Mouse (Mus musculus): ENCODE measurements around the gene Rras.

Rras gene

GRCm38 (mm10) chr7:45017242-45018061 lies at the start of gene Rras:
Gene Rras (plus strand): TSS chr7:45017961.
- in situ Hi-C loops (cut with MboI; ENCODE audit: unreplicated experiment in 2 of 2): loop anchor here (25.0 kb wide), 2 partner anchors 695 to 895 kb away; partner anchors contain the start of genes Ccdc114 (in 1 of the 2), Dbp (in 1 of the 2), Emp3 (in 1 of the 2) and Fam83e (in 1 of the 2)

- in situ Hi-C loops (cut with MboI; ENCODE audit: unreplicated experiment in 2 of 2): loop anchor here in 1 of 2 experiments (25.0 kb wide), 1 partner anchor 708 kb away; the partner anchor contains the start of genes Acp4 and Gm15517
Measured at GRCm38 (mm10) chr7:44970231-44970691, 47.5 kb upstream of the Rras start.

GRCm38 (mm10) chr7:44971142-44971541 lies 46.6 kb upstream of the Rras start:
- in situ Hi-C loops (cut with MboI; ENCODE audit: unreplicated experiment in 2 of 2): loop anchor here in 1 of 2 experiments (25.0 kb wide), 1 partner anchor 709 kb away; the partner anchor contains the start of genes Acp4 and Gm15517

- in situ Hi-C loops (cut with MboI; ENCODE audit: unreplicated experiment in 2 of 2): loop anchor here in 1 of 2 experiments (25.0 kb wide), 1 partner anchor 711 kb away; the partner anchor contains the start of genes Acp4 and Gm15517
Measured at GRCm38 (mm10) chr7:44973415-44974130, 44.2 kb upstream of the Rras start.

- in situ Hi-C loops (cut with MboI; ENCODE audit: unreplicated experiment in 2 of 2): loop anchor here in 1 of 2 experiments (25.0 kb wide), 1 partner anchor 712 kb away; the partner anchor contains the start of genes Acp4 and Gm15517
Measured at GRCm38 (mm10) chr7:44974383-44975116, 43.2 kb upstream of the Rras start, which contains the start of gene Cpt1c. Gene Cpt1c (minus strand): TSS chr7:44974851.

- in situ Hi-C loops (cut with MboI; ENCODE audit: unreplicated experiment in 2 of 2): no loop called here
Measured at GRCm38 (mm10) chr7:44975117-44975419, 42.7 kb upstream of the Rras start.

- in situ Hi-C loops (cut with MboI; ENCODE audit: unreplicated experiment in 2 of 2): no loop called here
Measured at GRCm38 (mm10) chr7:44978300-44978699, 39.5 kb upstream of the Rras start.

GRCm38 (mm10) chr7:44981539-44981938 lies 36.2 kb upstream of the Rras start:
- in situ Hi-C loops (cut with MboI; ENCODE audit: unreplicated experiment in 2 of 2): loop anchor here in 1 of 2 experiments (5.0 to 10.0 kb wide), 3 partner anchors 53 to 173 kb away; partner anchors contain the start of genes Aldh16a1 and Pih1d1

GRCm38 (mm10) chr7:44983085-44983484 lies 34.7 kb upstream of the Rras start:
- in situ Hi-C loops (cut with MboI; ENCODE audit: unreplicated experiment in 2 of 2): loop anchor here in 1 of 2 experiments (5.0 to 10.0 kb wide), 3 partner anchors 52 to 172 kb away; partner anchors contain the start of genes Aldh16a1 and Pih1d1

GRCm38 (mm10) chr7:44983944-44984832 lies 33.6 kb upstream of the Rras start:
- in situ Hi-C loops (cut with MboI; ENCODE audit: unreplicated experiment in 2 of 2): loop anchor here in 1 of 2 experiments (5.0 to 10.0 kb wide), 3 partner anchors 51 to 171 kb away; partner anchors contain the start of genes Aldh16a1 and Pih1d1

GRCm38 (mm10) chr7:44984833-44985164 lies 33.0 kb upstream of the Rras start:
- in situ Hi-C loops (cut with MboI; ENCODE audit: unreplicated experiment in 2 of 2): loop anchor here (5.0 to 10.0 kb wide), 5 partner anchors 50 to 170 kb away; partner anchors contain the start of genes Aldh16a1 (in 1 of the 2), Pih1d1 (in 1 of the 2) and Rpl13a (in 1 of the 2)

- in situ Hi-C loops (cut with MboI; ENCODE audit: unreplicated experiment in 2 of 2): loop anchor here (5.0 to 10.0 kb wide), 4 partner anchors 49 to 169 kb away; partner anchors contain the start of genes Aldh16a1 (in 1 of the 2), Pih1d1 (in 1 of the 2) and Rpl13a (in 1 of the 2)
Measured at GRCm38 (mm10) chr7:44985595-44986191, 32.1 kb upstream of the Rras start.

- in situ Hi-C loops (cut with MboI; ENCODE audit: unreplicated experiment in 2 of 2): loop anchor here (5.0 to 10.0 kb wide), 4 partner anchors 48 to 168 kb away; partner anchors contain the start of genes Aldh16a1 (in 1 of the 2), Pih1d1 (in 1 of the 2) and Rpl13a (in 1 of the 2)
Measured at GRCm38 (mm10) chr7:44986192-44986878, 31.4 kb upstream of the Rras start, which contains the start of gene Prmt1. Gene Prmt1 (minus strand): TSS chr7:44986568.

GRCm38 (mm10) chr7:44986879-44987718 lies 30.7 kb upstream of the Rras start:
- in situ Hi-C loops (cut with MboI; ENCODE audit: unreplicated experiment in 2 of 2): loop anchor here (5.0 to 10.0 kb wide), 4 partner anchors 48 to 168 kb away; partner anchors contain the start of genes Aldh16a1 (in 1 of the 2), Pih1d1 (in 1 of the 2) and Rpl13a (in 1 of the 2)

- in situ Hi-C loops (cut with MboI; ENCODE audit: unreplicated experiment in 2 of 2): no loop called here
Measured at GRCm38 (mm10) chr7:44996672-44997071, 21.1 kb upstream of the Rras start.

- in situ Hi-C loops (cut with MboI; ENCODE audit: unreplicated experiment in 2 of 2): no loop called here
Measured at GRCm38 (mm10) chr7:44997231-44997939, 20.4 kb upstream of the Rras start, which contains the start of gene Irf3. Gene Irf3 (plus strand): TSS chr7:44997648.

Measured in v-Abl transformed pro-B cells (cell line).